Mouse (Mus musculus): ENCODE data around the gene Svopl. TPM values are rescaled to one million over a fixed set of nuclear protein-coding genes. Genes with fewer than 3 reads are reported as not detected.

Gene Svopl
- 0.28 and 0.99 TPM in 2 replicates for total RNA-seq (2014; rRNA removed)
- 0.33 and 0.51 TPM in 2 replicates for polyA plus RNA-seq (2015; fragmentation: Nextera tagmentation; extraction: Ambion mirVana)

DNA sequence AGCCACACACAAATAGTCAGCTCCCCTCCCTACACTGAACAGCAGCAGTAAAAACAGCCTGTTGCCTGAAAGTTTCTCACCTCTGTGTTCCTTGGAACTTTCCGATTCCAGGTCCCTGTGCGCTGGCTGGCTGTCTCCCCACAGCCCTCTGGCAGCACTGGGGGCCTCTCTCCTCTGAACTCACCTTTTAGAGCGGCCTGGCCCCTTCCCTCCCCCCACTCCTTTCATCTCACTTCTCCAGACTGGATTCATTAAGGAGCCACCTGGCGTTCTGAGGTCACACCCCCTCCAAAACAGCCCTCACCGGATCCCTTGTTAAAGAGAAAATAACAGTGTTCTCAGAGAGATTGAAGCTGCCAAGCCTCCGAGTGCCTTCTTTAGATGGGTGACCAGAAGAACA lies at the start of gene Svopl:
Gene Svopl (minus strand): TSS at position 159 of the 400 bp plus-strand sequence.
- Histone ChIP-seq H3K27me3 (ENCODE audit: insufficient read depth, low read length) (no peaks in the 10 kb centered on the region), H3K4me2 (ENCODE audit: low read depth, low read length, poor library complexity, severe bottlenecking) (no peak within 1 kb of the TSS), H3K4me1 (ENCODE audit: insufficient read depth, low read length) (no peaks in the 10 kb centered on the region), H3K27ac (ENCODE audit: low read depth, low read length) (no peak within 1 kb of the TSS), H3K9ac (replicated peaks; ENCODE audit: low read length, poor library complexity, severe bottlenecking) (no peak within 1 kb of the TSS), H3K9me3 (ENCODE audit: low read length) (no peaks in the 10 kb centered on the region), H3K4me3 (ENCODE audit: low read depth, low read length) (no peak within 1 kb of the TSS), H3K36me3 (ENCODE audit: insufficient read depth, low read length) (no peaks in the 10 kb centered on the region)
- 37% methylated on average over 6 of the region's 6 CpGs for WGBS
- DNase-seq (ENCODE audit: low spot score) (no peak), ATAC-seq (ENCODE audit: low FRiP score) (no peak)
- TF ChIP-seq CTCF (IDR thresholded peaks at IDR 0.05) = no peak

DNA sequence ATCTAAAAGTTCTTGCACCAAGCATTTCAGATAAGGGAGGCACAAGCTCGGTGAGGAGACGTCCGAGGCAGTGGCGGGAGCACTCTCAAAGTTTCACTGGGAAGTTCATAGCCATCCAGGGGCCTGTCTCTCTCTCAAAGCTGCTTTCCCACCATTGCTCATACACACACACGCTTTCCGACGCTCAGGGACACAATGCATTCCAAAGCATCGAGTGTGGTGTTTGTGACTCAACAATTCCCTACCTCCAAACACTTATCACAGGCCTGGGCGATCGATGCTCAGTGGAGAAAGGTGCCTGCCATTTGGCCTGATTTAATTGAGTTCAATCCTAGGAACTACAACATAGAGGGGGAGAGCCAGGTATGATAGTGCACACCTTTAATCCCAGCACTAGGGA lies 47.9 kb upstream of the Svopl start:
- H3K27ac ChIP-seq (ENCODE audit: low read depth, low read length) = no peak overlapping the region
- ATAC-seq (ENCODE audit: low FRiP score) (no peak), DNase-seq (ENCODE audit: low spot score) (no peak)
- H3K27me3 ChIP-seq (ENCODE audit: insufficient read depth, low read length) = no peaks in the 10 kb centered on the region
- no peak overlapping the region for H3K4me2 ChIP-seq (ENCODE audit: low read depth, low read length, poor library complexity, severe bottlenecking)
- no peak for TF ChIP-seq CTCF (IDR thresholded peaks at IDR 0.05)
- no peaks in the 10 kb centered on the region for H3K36me3 ChIP-seq (ENCODE audit: insufficient read depth, low read length)
- H3K9me3 ChIP-seq (ENCODE audit: low read length) = no peaks in the 10 kb centered on the region
- no peak overlapping the region for H3K4me3 ChIP-seq (ENCODE audit: low read depth, low read length)
- H3K4me1 ChIP-seq (ENCODE audit: insufficient read depth, low read length) = no peaks in the 10 kb centered on the region
- H3K9ac ChIP-seq (replicated peaks; ENCODE audit: low read length, poor library complexity, severe bottlenecking) = no peak overlapping the region
- 90% methylated on average over 10 of the region's 10 CpGs for WGBS

DNA sequence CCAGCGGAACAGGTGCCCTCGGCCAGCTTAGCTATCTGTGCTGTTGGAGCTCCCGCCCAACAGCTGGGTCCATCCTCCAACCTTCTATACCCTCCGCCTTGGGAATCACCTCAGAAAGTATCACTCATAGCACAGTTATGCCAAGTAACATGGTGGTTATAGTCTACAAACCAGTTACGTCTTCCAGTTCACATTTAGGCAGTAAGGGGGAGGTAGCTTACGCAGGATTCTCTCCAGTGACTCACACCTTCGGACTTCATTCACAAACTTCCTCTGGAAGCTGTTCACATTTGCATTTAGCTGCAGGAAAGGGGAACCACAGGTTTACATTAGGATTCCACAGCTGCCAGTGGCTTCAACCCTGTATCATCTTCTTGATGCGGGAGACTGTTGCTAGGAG lies 45.7 kb upstream of the Svopl start:
- Histone ChIP-seq H3K4me3 (ENCODE audit: low read depth, low read length) (no peak overlapping the region), H3K9me3 (ENCODE audit: low read length) (no peaks in the 10 kb centered on the region), H3K4me1 (ENCODE audit: insufficient read depth, low read length) (no peaks in the 10 kb centered on the region), H3K36me3 (ENCODE audit: insufficient read depth, low read length) (no peaks in the 10 kb centered on the region), H3K9ac (replicated peaks; ENCODE audit: low read length, poor library complexity, severe bottlenecking) (no peak overlapping the region), H3K27ac (ENCODE audit: low read depth, low read length) (no peak overlapping the region), H3K27me3 (ENCODE audit: insufficient read depth, low read length) (no peaks in the 10 kb centered on the region), H3K4me2 (ENCODE audit: low read depth, low read length, poor library complexity, severe bottlenecking) (no peak overlapping the region)
- 95% methylated on average over 8 of the region's 8 CpGs for WGBS
- TF ChIP-seq CTCF (IDR thresholded peaks at IDR 0.05) = no peak
- ATAC-seq (ENCODE audit: low FRiP score) (no peak), DNase-seq (ENCODE audit: low spot score) (no peak)

DNA sequence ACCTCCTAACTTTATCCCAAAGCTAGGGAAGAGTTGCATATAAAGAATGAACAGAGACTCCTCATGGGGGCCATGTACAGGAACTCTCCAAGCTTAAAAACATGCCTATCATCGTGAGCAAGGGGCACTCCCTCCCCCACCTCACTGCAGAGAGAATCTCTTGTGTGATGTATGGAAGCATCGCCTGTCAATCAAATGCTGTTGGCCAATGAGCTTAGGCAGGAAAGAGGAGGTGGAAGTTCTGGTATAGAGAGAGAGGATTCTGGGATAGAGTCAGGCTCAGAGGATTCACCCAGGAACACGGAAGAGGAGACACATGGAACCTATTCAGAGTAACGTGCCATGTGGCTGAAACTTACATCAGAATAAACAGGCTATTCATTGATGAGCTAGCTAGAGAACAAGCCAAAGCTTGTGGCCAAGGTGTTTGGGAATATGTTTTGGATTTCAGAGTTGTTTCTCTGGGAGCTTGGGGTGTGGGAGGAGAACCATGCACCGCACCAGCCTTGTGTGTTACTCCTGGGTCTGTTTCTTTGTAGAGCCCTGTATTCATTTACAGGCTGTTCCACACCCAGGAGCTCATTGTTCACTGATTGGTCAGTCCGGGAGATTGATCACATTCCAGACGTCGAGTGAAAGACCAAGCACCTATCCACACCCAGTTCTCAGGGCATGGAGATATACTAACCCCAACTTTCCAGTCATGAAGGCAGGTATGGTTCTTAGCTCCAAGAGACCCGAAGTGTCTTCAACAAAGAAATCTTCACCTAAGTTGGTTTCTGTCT lies 40.6 kb upstream of the Svopl start:
- DNase-seq (ENCODE audit: low spot score) = no peak
- Histone ChIP-seq H3K4me1 (ENCODE audit: insufficient read depth, low read length) (no peaks in the 10 kb centered on the region), H3K27ac (ENCODE audit: low read depth, low read length) (no peak overlapping the region), H3K4me2 (ENCODE audit: low read depth, low read length, poor library complexity, severe bottlenecking) (no peak overlapping the region), H3K9ac (replicated peaks; ENCODE audit: low read length, poor library complexity, severe bottlenecking) (no peak overlapping the region), H3K27me3 (ENCODE audit: insufficient read depth, low read length) (no peaks in the 10 kb centered on the region), H3K36me3 (ENCODE audit: insufficient read depth, low read length) (no peaks in the 10 kb centered on the region), H3K9me3 (ENCODE audit: low read length) (no peaks in the 10 kb centered on the region), H3K4me3 (ENCODE audit: low read depth, low read length) (no peak overlapping the region)
- WGBS = 84% methylated on average over 9 of the region's 9 CpGs
- no peak for ATAC-seq (ENCODE audit: low FRiP score)
- TF ChIP-seq CTCF (IDR thresholded peaks at IDR 0.05) = no peak

DNA sequence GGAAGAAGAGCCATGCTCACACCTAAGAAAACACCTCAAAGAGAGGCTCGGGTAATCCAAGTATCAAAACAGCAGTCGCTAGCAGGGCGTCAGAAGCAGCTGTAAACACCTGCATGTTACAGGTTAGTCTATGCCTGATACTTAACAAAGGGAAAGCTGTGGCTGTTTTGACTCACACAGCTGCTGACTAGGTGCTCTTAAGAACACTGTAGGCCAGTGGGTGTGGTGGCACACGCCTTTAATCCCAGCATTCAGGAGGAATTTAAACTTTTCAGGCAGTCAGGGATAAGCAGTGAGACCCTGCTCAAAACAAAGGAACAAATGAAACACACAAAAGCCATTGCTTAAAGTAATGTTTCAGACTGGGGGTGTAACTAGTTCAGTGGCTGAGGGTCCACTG lies 36.4 kb upstream of the Svopl start:
- ATAC-seq (ENCODE audit: low FRiP score) = no peak
- Histone ChIP-seq H3K27ac (ENCODE audit: low read depth, low read length) (no peak overlapping the region), H3K4me1 (ENCODE audit: insufficient read depth, low read length) (no peaks in the 10 kb centered on the region), H3K4me2 (ENCODE audit: low read depth, low read length, poor library complexity, severe bottlenecking) (no peak overlapping the region), H3K36me3 (ENCODE audit: insufficient read depth, low read length) (no peaks in the 10 kb centered on the region), H3K9me3 (ENCODE audit: low read length) (no peaks in the 10 kb centered on the region), H3K9ac (replicated peaks; ENCODE audit: low read length, poor library complexity, severe bottlenecking) (no peak overlapping the region), H3K27me3 (ENCODE audit: insufficient read depth, low read length) (no peaks in the 10 kb centered on the region), H3K4me3 (ENCODE audit: low read depth, low read length) (no peak overlapping the region)
- no peak for DNase-seq (ENCODE audit: low spot score)
- TF ChIP-seq CTCF (IDR thresholded peaks at IDR 0.05) = no peak
- 43% methylated on average over 4 of the region's 4 CpGs for WGBS

DNA sequence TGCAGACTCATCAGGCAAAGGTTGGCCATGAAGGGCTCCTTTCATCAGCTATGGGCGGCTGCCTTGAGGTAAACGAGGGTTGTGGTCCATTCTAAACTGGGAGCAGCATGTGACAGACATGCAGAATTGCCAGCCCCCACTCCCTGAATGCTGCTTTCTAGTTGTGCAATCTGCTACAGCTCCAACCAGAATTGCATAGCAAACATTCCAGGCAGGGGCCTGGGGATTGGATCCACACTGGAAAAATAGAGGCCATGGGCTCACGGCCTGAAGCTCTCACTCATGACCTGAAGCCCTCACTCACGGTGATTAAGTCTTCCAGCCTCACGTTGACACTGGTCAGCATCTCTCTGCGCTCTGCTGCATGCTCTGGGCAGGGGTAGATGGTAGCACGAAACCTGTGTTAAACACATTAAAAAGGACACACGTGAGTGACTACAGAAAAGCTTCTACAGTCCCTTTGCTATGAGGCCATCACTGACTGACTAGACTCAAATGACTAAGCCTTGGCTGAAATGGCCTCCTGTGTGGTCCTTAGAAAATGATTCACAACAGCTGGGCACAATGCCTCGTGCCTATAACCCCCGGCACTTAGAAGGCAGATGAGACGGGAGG lies 35.0 kb upstream of the Svopl start:
- Histone ChIP-seq H3K4me2 (ENCODE audit: low read depth, low read length, poor library complexity, severe bottlenecking) (no peak overlapping the region), H3K9ac (replicated peaks; ENCODE audit: low read length, poor library complexity, severe bottlenecking) (no peak overlapping the region), H3K36me3 (ENCODE audit: insufficient read depth, low read length) (no peaks in the 10 kb centered on the region), H3K4me1 (ENCODE audit: insufficient read depth, low read length) (no peaks in the 10 kb centered on the region), H3K9me3 (ENCODE audit: low read length) (no peaks in the 10 kb centered on the region), H3K27me3 (ENCODE audit: insufficient read depth, low read length) (no peaks in the 10 kb centered on the region), H3K4me3 (ENCODE audit: low read depth, low read length) (no peak overlapping the region), H3K27ac (ENCODE audit: low read depth, low read length) (no peak overlapping the region)
- 57% methylated on average over 11 of the region's 11 CpGs for WGBS
- ATAC-seq (ENCODE audit: low FRiP score) (no peak), DNase-seq (ENCODE audit: low spot score) (no peak)
- no peak for TF ChIP-seq CTCF (IDR thresholded peaks at IDR 0.05)

Data from midbrain, postnatal 0 days (tissue).